Mouse (Mus musculus): ENCODE results near the gene Sh2b1.

GRCm38 (mm10) chr7:126471361-126471760, 3.9 kb downstream of the Sh2b1 start:
- TF ChIP-seq CTCF (IDR thresholded peaks at IDR 0.05; ENCODE audit: extremely low read depth, insufficient read length, insufficient replicate concordance, low read depth, low read length) (no peak), POLR2A (IDR thresholded peaks at IDR 0.05; ENCODE audit: low read depth, low read length) (no peak)
